Mouse (Mus musculus): ENCODE data around the gene Pigk.

DNA sequence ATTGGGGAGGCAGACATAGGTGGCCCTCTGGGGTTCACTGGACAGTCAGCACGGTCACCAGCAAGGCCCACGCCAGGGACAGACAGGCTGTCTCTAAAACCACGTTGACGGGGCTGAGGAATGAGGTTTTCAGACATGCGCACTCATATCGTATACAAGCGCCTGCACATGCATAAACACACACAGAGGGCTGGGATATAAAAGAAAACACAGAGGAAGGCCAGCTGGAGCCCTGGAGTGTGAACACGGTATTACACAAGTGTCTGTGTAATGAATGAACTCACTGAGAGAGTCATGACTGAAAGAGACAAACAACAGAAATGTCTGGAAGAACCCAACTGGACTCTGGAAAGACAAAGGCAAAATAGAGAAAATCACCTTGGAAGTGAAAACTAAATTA lies 47.8 kb downstream of the Pigk start:
- TF ChIP-seq CTCF (IDR thresholded peaks at IDR 0.05; ENCODE audit: low read depth) = peak; percentile 26
- no peak for TF ChIP-seq EP300 (IDR thresholded peaks at IDR 0.05; ENCODE audit: low read depth)
